Mouse (Mus musculus) kidney, adult 10 weeks (tissue): ENCODE data around the gene Fn3krp. TPM values are rescaled to one million over a fixed set of nuclear protein-coding genes. Genes with fewer than 3 reads are reported as not detected.

Experiments
- polyA plus RNA-seq: library from polyadenylated mRNA; stranded (reverse); fragments of 350-450 nt; fragmentation: Illumina TruSeq; extraction: RNeasy Lipid Tissue Mini Kit (QIAGEN cat#74804); gene quantifications from one replicate; pipeline ENCODE4 v1.2.3, GENCODE M21; 2014; ENCODE audit warnings: low read depth, low replicate concordance

Fn3krp gene
- 17.4 TPM for polyA plus RNA-seq

DNA sequence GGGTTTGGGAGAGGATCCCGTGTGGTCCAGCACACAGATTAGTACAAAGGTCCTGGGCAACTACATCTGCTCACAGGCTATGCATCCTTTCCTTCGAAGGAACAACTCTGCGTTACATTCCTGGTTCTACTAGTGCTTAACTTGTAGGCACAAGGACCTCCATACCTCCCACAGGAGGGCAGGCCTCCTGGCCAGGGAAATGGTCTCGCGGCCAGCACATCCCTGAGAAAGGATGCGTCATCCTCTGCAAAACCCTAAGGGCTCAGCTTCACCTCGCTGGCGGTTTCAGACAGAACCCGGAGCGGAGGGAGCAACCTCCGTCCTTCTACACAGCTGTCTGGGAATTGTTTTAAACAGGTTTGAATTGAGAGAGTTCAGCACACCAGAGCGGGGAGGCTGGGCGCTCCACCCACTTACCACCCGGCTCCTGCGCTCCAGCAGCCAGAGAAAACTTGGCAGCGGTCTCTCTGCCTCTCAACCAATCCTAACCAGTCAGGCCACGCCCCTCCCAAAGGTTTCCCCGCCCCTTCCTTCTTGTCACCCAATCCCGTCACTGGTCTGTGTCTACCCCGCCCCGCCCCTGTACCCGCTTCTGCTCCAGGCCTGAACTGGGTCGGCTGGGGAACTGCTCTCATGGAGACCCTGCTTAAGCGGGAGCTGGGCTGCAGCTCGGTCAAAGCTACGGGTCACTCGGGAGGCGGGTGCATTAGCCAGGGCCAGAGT is at the start of gene Fn3krp:
TSS of gene Fn3krp (plus strand) at position 572 of the 723 bp plus-strand sequence.

DNA sequence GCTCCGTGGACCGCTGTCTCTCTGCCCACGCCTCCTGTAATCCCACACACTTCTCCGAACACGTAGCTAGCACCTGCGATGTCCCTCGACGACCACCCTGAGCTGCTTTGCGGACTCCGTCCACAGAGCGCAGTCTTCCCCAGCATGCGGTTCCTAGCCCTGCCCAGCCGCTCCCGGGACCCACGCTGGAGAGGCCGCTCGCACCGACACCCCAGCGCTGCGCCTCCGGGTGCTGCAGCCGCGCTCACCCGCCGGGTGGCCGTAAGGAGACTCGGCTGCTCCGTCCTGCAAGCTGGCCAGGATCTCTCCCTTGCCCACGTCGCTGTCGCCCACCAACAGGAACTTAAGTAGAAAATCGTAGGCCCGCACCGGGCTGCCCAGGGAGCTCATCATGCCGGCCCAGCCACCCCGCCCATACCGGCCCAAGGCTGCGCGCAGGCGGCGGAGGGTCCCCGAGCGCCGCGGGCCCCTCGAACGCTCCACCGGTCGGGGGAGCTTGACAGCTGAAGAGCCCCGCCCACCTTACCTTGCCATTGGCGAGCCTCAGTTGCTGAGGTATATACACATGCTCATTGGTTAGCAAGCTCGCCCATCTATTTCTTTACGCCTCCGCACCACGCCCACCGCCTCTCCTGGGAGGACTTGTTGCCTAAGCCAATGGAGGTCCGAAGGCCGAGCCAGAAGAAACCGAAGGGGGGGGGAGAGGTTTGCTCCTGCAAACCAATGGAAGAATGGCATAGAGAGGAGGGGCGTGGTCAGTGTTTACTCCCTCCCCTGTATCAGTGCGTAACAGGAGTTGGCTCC is 33.2 kb upstream of the Fn3krp start, which contains the start of gene Rab40b:
TSS of gene Rab40b (minus strand) at position 502 of the 804 bp plus-strand sequence.

DNA sequence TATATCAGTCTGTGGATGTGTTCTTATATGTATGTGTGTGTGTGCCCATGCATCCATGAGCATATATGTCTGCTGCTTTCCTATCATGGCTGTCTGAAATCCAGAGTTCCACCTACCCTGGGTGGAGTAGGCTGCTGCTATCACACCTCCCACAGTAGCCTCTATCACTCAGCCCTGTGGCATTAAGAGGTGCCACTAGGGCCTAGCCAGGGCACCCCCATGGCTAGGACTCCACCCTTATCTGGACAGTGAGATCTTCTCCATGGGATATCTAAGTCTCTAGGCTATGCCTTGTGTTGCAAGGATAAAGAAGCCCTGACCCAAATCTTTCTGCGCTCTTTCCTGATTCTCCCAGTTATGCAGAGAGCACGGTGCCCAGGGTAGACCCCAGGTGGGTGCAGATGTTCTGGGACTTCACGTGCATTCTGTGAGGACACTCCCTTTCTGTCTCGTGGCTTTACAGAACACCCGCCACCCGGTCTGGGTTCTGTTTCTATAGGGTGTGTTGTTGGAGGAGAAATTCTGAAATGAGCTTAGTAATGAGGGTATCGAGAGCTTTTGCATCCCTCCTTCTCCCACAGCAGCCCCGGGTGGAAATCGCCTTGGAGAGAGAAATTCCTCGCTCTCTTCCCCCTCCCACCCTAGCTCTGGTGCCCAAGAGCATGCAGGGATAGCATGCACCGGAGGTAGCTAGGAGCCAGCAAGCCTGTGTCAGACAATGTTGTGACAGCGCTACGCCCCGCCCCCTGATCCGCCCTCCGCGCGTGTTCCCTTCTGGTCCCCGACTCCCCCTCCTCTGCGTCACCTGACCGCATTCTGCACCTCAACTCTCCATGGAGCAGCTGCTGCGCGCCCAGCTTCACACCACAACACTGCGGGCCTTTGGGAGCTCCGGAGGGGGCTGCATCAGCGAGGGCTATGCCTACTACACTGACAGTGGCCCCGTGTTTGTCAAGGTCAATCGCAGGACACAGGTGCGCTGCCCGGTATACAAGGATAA is 13.3 kb downstream of the Fn3krp start, which contains the start of gene Fn3k:
TSS of gene Fn3k (plus strand) at position 758 of the 1,000 bp plus-strand sequence.

DNA sequence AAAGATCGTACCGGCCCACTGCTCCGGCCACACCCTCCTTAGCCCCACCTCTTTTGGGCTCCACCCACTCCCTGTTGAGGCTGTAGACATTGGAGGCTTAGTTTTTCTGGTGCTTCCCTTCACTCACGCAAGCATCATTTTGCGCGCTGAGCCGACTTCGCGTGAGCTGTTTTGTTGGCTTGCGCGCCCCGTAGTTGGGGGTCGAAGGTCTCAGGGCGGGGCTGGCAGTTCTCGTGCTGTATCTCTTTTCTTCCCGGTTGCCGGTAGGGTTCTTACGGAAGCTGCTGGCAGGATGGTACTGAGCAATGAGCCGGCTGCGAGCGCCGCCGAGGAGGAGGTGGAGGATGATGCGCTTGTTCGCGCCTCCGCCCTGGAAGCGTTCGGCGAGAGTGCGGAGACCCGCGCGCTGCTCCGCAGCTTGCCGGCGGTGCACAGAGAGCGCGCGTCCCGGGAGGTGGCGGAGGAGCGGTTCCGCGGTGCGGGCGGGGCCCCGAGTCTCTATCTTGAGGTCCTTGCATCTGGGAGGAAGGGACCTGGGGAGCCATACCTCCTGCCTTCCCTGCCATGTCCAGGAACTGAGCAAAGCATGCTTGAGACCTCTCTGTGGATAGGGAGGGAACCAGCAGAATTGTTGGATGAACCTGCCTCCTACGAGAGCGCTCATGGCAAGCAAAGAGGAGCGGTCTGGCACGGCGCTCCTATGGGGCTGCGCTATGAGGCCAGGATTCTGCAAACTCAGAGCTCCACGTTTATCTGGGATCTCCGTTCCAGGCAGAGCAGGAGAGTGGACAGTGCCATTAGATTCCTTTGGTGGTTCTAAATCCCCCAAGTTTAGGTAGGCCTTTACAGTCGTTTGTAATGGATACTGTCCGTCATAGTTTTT is 30.8 kb downstream of the Fn3krp start, which contains the start of gene Tbcd:
TSS of gene Tbcd (plus strand) at position 197 of the 883 bp plus-strand sequence.

Other genes starting within 250 kb of the Fn3krp start
- 5.1 TPM for gene Hexdc, start 217.0 kb upstream of the Fn3krp start, polyA plus RNA-seq
- 2.4 TPM for gene Ogfod3, start 216.7 kb upstream of the Fn3krp start, polyA plus RNA-seq
- 8.0 TPM for gene Cybc1, start 192.1 kb upstream of the Fn3krp start, polyA plus RNA-seq
- 19.8 TPM for gene Narf, start 184.1 kb upstream of the Fn3krp start, polyA plus RNA-seq
- gene Foxk2, start 161.4 kb upstream of the Fn3krp start, polyA plus RNA-seq = 10.4 TPM
- gene Wdr45b, start 67.0 kb upstream of the Fn3krp start, polyA plus RNA-seq = 73.6 TPM
- 2.3 TPM for gene Rab40b, start 33.1 kb upstream of the Fn3krp start, polyA plus RNA-seq
- gene Fn3k, start 13.5 kb downstream of the Fn3krp start, polyA plus RNA-seq = 5.5 TPM
- 22.8 TPM for gene Tbcd, start 30.5 kb downstream of the Fn3krp start, polyA plus RNA-seq
- 3.4 TPM for gene Zfp750, start 97.9 kb downstream of the Fn3krp start, polyA plus RNA-seq